Mouse (Mus musculus) urinary bladder, postnatal 0 days (tissue): ENCODE results near the gene Armt1. TPM values are rescaled to one million over a fixed set of nuclear protein-coding genes. Genes with fewer than 3 reads are reported as not detected.

Experiments used
- polyA plus RNA-seq: library from polyadenylated mRNA; unstranded; fragments of >200 nt; fragmentation: Nextera tagmentation; extraction: Ambion mirVana; gene quantifications from 2 replicates; pipeline ENCODE4 v1.2.1, GENCODE M21; 2015

Gene Armt1
- polyA plus RNA-seq: 7.6 and 8.8 TPM in 2 replicates

DNA sequence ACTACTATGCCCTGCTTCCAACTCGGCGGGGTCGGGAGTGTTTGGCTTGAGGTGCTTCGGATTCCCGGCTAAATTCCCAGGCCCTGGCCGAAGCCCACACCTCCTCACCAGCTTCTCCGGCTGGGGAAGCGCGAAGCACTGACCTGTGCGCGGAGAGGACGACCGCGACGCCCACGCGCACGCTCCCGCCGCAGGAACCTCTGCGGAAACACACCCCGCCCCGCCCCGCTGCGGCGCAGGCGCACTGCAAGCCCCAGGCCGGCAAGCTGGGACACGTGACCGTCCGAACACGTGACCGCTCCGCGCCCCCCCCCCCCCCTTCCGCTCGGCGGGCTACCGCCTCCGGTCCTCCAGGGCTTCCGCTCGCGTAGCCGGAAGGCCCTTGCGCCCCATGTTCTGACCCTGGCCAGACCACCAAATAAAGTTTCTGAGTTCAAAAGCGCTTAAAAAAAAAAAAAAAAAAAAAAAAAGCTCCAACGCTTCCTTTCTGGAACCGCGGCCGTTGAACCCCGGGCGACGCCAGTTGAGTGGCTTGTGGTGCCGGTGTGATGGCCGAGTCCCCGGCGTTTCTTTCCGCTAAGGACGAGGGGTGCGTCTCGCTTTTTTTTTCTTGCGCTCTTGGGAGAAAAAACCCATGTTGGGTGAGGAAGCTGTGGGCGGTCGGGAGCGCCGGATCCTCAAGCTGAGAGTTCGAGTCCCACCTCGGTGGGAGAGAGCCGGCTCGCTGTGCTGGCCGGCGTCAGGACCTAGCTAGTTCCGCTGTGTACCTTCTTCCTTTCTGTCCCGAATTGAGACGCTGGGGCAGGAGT is at the start of gene Armt1, which contains the start of gene Rmnd1:
Gene Armt1, plus strand, starts transcription at position 345 of the 809 bp plus-strand sequence.
Gene Rmnd1, minus strand, starts transcription at position 266 of the 809 bp plus-strand sequence.

DNA sequence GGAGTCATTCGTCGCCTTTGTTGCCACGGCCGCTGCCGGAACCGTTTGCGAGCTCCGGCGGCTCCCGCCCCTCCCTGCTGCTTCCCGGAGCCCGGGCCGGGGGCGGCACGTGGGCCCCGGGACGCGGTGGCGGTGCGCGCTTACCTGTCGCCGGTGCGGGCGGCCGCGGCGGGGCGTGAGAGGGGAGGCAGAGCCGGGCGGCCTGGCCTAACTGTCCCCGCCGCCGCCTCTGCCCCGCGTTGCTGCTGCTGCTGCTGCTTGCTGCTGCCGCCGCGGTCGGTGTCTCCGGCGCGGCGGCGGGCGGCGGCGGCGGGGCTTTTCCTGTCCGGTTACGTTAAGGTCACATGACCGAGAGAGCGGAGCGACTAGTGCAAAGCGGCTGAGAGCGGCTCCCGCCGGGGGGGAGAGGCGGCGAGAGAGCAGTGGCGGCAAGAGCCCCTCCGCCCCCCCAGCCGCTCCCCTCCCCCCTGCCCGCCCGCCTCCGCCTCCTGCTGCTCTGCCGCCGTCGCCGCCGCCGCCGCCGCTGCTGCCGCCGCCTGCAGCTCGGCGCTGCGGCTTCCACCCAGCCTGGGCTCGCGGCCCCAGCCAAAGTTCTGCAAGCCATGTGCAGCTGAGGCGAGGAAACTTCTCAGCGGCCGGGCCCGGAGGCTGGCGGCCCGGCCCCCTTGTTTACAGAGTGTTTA is 44.4 kb upstream of the Armt1 start, which contains the start of gene Zbtb2:
Gene Zbtb2, minus strand, starts transcription at position 408 of the 683 bp plus-strand sequence.

DNA sequence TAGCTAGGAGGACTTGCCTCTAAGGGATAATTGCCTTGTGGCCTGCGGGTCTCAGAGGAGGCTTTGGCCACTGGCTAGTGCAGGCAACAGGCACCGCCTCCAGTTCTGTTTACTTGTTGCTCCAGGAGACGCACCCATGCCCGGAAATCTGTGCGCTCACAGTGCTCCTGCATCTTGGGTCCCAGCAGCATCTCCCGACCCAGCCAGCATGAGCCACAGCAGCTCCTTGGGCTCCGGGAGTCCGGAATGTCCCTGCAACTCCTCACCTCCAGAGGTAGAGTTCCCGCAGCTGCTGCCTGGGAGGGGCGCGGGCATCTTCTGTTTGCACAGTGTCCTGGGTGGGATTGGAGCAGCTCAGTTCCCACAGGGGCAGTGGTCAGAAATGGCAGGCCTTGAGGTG is 50.1 kb downstream of the Armt1 start, which contains the start of gene Ccdc170:
Gene Ccdc170, plus strand, starts transcription at position 148 of the 400 bp plus-strand sequence.

Other genes starting within 250 kb of the Armt1 start
- gene Akap12, start 166.1 kb upstream of the Armt1 start, polyA plus RNA-seq: 87.7 and 111 TPM in 2 replicates
- 5.8 and 6.6 TPM in 2 replicates for gene Zbtb2, start 44.4 kb upstream of the Armt1 start, polyA plus RNA-seq
- 18.8 and 22.2 TPM in 2 replicates for gene Rmnd1, start 79 bp upstream of the Armt1 start, polyA plus RNA-seq
- not detected in 2 replicates for gene Ccdc170, start 50.0 kb downstream of the Armt1 start, polyA plus RNA-seq
- 0.57 and 0.97 TPM in 2 replicates for gene Esr1, start 179.1 kb downstream of the Armt1 start, polyA plus RNA-seq